Mouse (Mus musculus) E14TG2a.4 (cell line): ENCODE data around the gene 4930583I09Rik.

Experiments used
- CTCF ChIP-seq: conservative IDR thresholded peaks from 2 replicates; pipeline ENCODE4 v1.5.1; 2014; ENCODE audit warnings: low read length
- NANOG ChIP-seq: IDR thresholded peaks from 2 replicates; pipeline ENCODE4 v1.6.1; 2014; ENCODE audit warnings: borderline replicate concordance, low read length, mixed read lengths
- POU5F1 ChIP-seq: IDR thresholded peaks from 2 replicates; pipeline ENCODE4 v1.6.1; 2014; ENCODE audit warnings: low read length, borderline replicate concordance

GRCm38 (mm10) chr17:64802168-64802955 is 33.5 kb downstream of the 4930583I09Rik start:
- TF ChIP-seq CTCF (no peak), POU5F1 (no peak), NANOG (no peak)
